Mouse (Mus musculus): ENCODE results near the gene Irf8.

GRCm38 (mm10) chr8:120697979-120698272 lies 38.2 kb upstream of the Irf8 start:
- TF ChIP-seq POLR2A (IDR thresholded peaks at IDR 0.05; ENCODE audit: low read depth, low read length) = no peak
- TF ChIP-seq CTCF (IDR thresholded peaks at IDR 0.05; ENCODE audit: extremely low read depth, insufficient read length, insufficient replicate concordance, low read depth, low read length) = peak; percentile 57; the same call in 1 of the 2 replicates
